Mouse (Mus musculus) heart, adult 2 months (tissue): ENCODE data around the gene Stk38.

Source experiments
- CTCF ChIP-seq: fragments of 200-600 bp; IDR thresholded peaks from 2 replicates; pipeline ENCODE4 v1.8.1; 2022; ENCODE audit warnings: antibody characterized with exemption, mild to moderate bottlenecking, moderate library complexity
- POLR2A ChIP-seq: fragments of 200-500 bp; IDR thresholded peaks from 2 replicates; pipeline ENCODE4 v1.6.1; 2011; ENCODE audit warnings: mild to moderate bottlenecking, low read depth, low read length, control low read depth; ENCODE audit not compliant: insufficient read depth

DNA sequence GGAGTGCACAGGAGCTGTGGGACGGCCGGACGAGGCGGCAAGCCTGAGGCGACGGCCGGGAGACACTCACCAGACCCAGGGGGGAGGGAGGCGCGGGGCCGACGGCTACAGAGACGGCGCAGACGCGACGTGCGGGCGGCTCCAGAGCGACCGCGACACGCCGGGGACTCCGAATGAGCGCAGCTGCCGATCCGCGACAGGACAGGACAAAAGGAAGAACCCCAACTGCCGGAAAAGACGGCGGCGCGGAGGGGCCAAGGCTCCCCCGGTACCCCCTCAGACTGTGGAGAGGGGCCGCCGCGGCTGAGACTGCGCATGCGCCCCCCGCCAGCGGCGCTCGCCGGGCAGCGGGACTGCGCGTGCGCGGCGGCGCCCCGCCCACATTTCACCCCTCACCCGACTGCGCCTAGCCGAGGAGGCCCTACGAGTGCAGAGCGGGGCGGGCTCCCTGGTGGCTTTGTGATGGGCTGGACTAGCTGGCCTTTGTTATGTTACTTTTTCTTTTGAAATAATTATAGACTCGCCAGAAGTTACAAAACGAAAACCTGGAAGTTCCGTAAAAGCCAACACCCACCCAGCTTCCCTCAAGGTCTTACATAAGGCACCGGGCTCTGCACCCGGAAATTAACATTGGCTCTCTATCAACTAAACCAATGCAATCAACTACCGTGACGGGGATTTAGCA lies at the start of gene Stk38:
- TF ChIP-seq CTCF (no peak), POLR2A (peak; percentile 89)
